Mouse (Mus musculus): ENCODE measurements around the gene Cltc. TPM values are rescaled to one million over a fixed set of nuclear protein-coding genes. Genes with fewer than 3 reads are reported as not detected.

Gene Cltc
- total RNA-seq, 2 experiments from 2014 or later, result 123 to 132 TPM

DNA sequence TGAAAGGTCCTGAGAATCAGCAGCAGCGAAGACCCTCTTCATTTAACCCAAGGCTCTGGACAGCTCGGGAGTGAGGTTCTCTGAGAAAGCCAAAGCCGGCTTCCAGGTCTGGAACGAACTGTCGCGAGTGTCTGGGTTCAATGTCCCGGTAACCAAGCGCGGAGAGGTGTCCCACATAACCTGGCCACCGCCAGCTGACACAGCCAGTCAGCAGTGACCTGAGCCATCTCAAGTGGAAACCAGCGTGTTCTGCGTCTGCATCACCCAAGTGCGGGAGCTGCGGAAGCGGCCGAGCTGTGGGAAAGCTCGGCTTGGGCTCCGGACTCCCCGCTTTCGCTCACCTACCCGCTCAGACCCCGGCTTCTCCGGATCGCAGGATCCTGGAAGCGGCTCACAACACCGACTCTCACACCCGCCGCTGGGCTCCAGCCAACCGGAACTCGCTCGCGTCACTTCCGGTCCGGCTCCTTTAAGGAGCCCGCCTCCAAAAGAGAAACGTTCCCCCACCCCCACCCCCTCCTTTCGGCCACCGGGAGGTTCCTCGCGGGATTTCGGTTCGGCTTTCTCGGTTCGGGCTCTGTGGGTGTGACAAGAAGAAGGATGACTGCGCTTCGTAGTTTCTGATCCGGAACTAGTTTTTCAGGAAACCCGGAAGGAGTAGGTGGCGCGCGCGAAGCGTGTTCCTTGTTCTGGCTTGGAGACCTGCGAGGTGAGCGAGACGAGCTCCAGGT is 73.8 kb downstream of the Cltc start, which contains the start of the genes Vmp1 and Ptrh2:
Vmp1 (minus strand) TSS at position 442 of the 731 bp plus-strand sequence.
Ptrh2 (plus strand) TSS at position 591 of the 731 bp plus-strand sequence.
- peak; percentile 93 for DNase-seq (ENCODE audit: low spot score)

DNA sequence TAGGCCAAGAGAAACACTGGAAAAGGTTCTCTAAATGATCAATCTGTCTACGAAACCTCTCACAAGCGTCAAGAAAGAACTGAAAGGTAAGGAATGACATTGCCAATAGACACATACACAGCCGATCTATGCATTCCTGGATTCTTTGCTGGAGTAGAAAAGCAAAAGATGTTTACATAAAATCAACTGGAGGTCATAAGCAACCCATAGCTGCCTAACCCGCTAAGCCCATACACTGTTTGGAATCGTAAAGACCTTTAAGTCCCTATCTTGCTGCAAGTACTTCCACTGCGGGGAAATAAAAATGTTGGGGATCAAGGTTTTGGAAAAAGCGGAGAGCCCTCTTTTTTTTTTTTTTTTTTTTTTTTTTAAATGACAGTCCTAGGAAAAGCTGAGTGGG is 74.5 kb downstream of the Cltc start:
- DNase-seq (ENCODE audit: low spot score), result no peak

DNA sequence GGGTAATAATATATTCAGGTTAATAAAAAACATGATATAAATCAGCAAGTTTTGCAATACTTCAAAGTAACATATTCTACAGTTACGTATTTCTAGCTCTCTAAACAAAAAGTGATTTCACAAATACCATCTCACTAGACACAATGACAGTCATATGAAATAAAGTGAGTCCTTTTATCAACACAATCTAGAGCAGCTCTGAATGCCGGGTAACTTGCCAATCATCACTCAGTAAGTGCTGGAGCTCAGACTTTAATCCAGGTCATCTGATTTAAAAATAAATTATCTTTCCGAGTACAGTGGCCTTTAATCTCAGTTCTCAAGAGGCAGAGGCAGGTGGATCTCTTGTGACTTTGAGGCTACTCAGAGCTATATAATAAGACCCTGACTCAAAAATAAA is 75.9 kb downstream of the Cltc start:
- no peak for DNase-seq (ENCODE audit: low spot score)

DNA sequence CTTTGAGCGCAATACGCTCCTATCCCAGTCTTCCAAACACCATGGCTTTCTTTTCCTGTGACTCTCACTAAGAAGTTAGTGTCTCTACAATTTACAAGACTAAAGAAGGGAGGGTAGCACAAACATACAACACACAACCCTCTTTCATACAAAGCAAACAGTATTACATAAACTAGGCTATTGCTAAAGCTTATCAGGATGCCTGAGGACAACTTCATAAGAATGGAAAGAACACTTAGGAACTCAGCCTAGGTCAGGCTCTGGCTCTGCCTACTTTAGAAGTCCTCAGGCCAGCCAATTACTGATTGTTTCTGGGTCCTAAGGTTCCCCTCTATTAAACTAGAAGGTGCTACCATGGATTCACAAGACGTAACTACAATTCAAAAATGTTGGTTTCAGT is 76.6 kb downstream of the Cltc start:
- no peak for DNase-seq (ENCODE audit: low spot score)

DNA sequence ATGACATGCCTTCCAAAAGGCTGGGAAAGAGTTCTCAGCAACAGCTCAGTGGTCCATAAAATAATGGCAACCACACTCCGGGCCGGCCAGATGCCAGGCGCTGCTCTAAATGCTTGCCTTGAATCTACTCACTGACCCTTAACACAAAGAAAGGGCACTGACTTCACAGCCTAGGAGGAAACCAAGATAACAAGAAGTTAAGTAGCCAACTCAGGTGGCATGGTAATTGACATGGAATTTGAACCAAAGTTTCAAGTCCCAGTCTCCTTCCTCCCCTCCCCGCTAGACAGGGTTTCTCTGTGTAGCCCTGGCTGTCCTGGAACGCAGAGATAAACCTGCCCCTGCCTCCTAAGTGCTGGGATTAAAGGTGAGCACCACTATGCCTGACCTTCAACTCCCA is 78.4 kb downstream of the Cltc start:
- no peak for DNase-seq (ENCODE audit: low spot score)

DNA sequence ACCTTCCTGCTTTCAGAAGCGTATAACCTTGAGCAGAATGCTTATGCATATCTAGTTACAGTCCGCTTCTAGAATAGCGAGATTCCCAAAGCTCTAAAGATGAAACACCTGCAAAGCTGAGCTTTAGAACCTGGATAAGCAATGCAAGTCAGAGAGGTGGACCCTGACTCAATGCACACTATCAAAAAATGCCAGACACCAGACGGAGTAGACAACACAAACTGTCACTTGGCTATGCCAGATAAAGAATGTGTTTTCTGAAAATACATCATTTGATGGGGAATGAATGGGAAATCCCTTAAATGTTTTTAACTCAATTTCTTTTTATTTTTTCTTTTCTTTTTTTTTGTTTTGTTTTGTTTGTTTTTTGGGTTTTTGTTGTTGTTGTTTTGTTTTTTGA is 81.8 kb downstream of the Cltc start:
- DNase-seq (ENCODE audit: low spot score), result no peak

DNA sequence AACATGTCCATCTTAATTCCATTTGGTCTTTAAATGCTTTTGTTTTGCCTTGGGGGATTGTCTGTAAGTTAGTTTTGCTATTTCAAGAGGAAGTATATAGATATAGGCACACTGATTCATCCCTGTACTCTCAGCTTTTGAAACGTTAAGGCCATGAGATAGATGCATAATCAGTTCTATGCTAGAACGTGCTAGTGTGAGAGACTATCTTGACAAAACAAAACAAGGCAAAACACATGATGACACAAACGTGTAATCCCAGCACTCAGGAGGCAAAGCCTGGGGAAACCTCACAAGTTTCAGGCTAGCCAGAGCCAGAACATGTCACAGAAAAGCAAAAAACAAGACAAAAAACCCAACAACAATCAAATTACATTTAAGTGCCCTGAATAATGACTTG is 84.6 kb downstream of the Cltc start:
- no peak for DNase-seq (ENCODE audit: low spot score)

DNA sequence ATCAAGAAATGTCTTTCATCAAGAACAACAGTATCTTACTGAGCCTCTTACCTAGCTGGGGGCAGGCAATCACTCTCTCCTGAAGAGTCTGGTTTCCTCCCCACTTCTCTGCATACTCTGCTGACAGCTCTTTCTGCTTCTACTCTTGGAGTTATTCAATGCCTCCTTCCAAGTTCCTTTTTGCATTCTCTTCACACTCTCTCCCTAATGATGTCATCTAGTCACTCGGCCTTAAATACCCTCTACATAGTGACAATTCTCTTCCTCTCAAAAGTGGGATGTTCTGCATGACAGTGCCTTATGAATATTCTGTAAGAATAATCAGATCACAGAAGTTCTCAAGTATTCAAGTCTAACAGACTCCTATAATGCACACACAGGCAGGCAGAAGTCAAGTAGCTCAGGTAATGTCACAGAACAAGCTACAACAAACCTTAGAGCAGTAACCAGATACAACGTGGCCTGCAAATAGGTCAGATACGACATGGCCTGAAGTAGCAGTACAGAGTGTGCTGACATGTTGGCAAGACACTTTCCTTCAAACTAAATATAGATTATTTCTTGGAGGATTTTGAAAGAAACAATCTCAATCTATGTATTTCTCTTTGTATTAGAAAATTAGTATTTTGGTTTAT is 86.2 kb downstream of the Cltc start:
- peak; percentile 55 for DNase-seq (ENCODE audit: low spot score)

DNA sequence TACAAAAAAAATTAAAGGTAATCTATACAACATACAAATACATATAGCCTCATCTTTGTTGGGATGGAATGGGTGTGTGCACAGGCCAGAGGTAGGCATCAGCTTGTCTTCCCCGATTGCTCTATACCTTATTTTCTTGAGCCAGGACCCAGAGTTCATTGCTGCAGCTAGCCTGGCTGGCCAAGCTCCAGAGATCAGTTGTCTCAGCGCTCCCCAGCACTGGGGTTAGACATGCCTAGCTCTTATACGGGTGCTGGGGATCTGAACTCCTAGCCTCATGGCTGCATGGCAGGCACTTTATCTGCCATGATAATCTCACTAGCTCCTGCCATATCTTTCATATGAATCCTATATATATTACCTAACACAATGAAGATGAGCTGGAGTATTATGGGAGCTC is 89.2 kb downstream of the Cltc start:
- DNase-seq (ENCODE audit: low spot score), result no peak

DNA sequence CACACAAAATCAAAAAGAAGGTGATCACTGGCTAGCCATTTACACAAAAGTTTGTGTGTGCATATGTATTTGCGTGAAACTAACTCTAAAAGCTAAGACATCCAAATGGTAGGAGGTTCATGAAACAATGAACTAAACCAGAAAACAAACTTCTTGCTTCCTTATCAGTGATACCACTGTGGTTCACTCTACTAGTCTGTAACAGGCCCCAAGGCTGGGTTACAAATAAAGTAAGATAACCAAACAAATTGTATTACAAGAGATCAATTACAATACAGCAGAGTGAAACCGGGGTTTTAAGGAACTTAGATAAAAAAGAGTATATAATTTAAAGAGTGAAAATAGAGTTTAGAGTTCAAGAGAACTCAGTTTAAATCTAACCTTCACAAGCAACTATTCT is 89.8 kb downstream of the Cltc start:
- DNase-seq (ENCODE audit: low spot score), result no peak

DNA sequence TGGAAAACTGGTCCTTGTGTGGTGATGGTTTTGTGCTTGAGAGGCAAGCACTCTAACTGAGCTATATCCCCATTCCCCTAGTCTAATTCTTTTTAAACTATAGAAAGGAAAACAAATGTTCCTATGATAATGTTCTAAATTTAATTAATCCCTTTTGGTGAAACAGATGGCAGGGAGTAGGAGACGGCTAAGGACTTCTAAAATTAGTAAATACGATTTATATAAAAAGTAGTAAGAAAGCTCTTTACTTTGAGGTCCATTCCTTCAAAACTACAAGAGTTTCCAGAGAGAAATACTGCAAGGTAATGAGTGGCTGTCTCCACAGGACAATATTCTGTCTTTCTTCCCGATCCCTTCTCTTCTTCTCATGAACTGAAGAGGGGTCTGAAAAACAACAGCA is 93.0 kb downstream of the Cltc start:
- no peak for DNase-seq (ENCODE audit: low spot score)

DNA sequence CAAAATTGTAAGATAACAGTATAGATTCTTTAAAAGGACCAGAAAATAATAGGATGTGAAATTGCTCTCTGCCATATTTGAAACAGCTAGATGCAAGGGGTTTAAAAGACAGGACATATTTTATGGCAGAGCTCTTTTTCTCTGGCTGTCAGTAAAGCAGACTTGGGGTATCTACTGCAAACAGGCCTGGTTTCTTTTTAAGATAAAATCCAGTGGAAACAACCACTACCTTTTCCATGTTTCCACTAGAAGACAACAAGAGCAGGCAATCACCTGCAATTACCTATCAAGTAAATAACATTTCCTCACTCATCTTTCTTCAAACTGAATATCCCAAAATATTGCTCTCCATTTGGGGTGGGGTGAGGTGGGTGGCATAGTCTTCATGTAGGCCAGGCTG is 93.4 kb downstream of the Cltc start:
- no peak for DNase-seq (ENCODE audit: low spot score)

DNA sequence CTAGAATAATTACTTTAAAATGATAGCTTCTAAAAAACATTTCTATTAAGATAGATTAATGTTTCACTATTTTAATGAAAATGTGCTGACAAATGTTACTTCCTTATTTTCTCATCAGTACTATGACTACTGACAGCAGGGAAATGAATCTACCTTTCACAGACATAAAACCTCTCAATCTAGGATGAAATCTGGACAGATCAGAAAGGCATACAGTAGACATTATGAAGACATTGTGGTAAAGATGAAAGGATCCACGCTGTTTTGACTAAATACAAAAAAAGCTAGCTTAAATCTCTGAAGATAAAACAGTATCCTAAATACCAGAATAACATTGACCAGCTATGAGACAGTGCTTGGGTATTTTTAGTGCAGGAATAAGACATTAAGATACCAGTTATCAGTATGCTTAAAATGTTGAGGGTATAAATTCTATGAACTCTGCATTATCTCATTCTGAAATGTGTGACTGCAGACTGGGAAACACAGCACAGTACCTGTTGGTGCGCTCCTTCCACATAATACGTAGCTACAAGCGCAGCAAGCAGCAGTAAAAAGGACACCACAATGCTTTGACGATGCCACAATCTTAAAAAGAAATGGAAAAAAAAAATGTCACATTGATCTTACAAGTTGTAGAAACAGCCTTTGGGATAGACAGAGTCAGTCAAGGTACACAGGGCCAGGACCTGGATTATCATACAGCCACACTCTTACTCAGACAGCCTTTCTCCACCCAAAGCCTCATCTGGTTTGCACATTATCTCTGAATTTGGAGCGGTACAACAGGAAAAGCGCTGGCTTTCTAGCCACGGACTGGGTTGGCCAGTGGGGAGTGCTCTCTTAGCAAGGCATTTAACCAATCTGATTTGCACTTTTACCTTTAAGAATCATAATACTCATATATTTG is 94.1 kb downstream of the Cltc start:
- DNase-seq (ENCODE audit: low spot score), result no peak

DNA sequence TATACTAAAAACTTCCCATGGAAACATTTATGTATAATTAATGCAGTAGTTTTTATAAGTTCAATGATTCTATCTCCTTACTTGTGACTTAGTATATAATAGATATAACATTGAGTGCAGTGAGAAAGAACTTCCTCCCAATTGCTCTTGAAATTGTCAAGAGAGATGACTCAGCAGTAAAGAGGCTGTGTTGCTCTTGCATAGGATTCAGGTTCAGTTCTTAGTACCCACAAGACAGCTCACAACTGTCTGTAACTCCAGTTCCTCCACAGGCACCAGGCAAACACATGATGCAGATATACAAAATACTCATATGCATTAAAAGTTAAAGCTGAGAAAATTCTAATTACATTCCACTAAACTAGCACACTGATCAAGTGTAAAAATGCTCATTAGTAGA is 99.5 kb downstream of the Cltc start:
- no peak for DNase-seq (ENCODE audit: low spot score)

DNA sequence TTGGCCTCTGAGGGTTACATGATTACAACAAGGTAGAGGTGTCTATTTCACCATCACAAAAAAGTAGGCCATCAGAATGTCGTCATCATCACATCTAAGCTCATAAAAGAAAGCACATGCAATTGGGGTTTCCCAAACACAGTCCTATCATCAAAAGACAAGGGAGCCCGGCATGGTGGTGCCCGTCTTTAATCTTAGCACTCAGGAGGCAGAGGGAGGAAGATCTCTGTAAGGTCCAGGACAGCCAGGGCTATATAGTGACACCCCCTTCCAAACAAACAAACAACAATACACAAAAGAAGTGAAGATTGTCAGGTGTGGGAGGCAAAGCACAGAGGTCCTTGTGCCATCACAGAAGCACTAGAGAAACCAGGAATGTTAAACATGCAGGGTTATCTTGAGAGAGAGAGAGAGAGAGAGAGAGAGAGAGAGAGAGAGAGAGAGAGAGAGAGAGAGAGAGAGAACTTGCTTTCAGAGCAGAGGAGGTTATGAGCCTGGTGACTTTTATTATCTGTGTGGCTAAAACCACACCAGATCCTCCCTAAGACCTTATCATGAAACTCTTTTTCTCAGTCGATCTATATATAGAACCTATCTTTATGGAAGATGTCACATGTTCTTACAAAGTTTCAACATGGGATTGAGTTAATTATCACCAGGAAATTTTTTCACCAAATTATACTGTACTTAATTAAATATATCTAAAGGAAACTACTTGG is 100.4 kb downstream of the Cltc start:
- no peak for DNase-seq (ENCODE audit: low spot score)

DNA sequence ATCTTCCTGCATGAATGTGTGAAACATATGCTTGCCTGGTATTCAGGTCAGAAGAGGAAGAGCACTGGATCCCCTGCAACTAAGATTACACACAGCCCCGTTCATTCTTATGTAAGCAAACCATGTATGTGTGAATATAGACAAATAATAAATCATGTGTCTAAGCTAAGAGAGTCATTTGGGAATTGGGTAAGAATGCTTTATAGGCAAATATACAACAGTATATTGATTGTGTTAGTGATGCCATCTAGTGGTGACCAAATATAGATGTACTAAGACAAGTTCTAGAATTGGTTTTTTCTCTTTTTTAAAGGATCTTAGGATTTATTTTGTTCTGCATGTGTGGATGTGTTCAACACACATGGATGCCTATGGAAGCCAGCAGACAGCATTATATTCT is 101.7 kb downstream of the Cltc start:
- no peak for DNase-seq (ENCODE audit: low spot score)

DNA sequence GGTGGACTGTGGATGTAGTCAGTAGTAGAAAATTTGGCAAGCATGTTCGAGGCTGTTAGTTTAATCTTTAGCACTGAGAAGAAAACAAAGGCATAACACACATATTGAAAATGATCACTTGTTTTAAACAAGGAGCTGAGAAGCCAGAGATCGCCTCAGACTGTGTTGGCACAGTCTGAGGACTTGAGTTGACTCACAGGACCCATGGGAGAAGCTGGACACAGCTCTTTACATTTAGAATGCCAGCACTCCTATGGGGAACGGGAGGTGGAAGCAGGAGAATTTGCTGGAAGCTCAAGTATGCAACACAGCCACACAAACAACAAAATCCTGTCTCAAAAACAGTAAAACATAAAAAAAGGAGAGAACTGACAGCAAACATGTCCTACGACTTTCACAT is 103.3 kb downstream of the Cltc start:
- no peak for DNase-seq (ENCODE audit: low spot score)

DNA sequence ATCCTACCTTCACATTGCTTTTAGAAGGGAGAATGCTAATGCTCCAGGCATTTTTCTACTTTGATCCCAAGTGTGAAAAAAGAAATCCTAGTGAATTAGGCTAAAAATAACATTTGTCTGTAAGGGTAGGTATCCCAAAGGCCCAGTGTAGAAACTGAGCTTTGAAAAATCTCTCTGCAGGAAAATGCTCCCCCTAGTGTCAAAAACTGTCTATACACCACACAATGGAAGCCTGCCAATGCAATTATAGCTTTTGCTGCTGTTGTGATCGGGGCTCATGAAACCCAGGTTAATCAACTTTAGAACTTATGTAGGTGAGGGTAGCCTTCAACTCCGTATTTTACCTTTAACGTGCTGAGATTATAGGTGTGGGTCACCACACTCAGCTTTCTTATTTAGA is 103.9 kb downstream of the Cltc start:
- DNase-seq (ENCODE audit: low spot score), result peak; percentile 86

DNA sequence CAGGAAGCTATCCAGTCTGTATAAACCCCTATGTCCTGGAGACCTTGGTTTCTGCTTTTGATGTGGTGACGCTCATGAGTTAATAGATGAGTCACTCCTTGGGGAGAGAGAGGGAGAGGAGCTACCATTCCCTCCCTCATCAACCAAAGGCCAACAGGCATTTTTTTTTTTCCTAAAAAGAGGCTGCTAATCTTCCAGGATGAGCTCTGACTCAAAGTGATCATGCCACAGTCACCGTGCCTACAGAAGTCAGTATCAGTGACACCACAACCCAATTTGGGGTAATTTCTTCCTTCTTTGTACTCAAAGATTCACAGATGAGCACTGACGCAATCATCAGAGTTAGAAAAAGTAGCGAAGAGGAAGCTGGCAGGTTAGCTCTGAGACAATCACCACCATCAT is 104.8 kb downstream of the Cltc start:
- DNase-seq (ENCODE audit: low spot score), result no peak

DNA sequence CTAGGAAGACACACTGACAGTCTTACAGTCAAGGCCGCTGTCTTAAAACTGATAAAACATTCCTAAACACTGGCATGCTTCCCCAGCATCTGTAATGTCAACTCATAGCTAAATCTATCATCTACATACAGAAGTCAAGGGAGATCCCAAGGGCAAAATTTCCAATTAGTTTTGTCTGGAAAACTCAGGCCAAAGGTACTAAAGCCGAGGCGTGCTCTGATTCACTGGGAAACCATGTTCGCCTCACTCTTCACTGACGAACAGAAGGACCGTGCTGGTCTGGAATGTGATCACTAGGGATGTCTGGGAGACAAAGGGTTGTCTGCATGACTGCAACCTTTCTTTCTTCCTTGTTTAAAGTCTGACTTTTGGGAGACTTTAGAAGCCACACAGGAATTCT is 106.7 kb downstream of the Cltc start:
- no peak for DNase-seq (ENCODE audit: low spot score)

DNA sequence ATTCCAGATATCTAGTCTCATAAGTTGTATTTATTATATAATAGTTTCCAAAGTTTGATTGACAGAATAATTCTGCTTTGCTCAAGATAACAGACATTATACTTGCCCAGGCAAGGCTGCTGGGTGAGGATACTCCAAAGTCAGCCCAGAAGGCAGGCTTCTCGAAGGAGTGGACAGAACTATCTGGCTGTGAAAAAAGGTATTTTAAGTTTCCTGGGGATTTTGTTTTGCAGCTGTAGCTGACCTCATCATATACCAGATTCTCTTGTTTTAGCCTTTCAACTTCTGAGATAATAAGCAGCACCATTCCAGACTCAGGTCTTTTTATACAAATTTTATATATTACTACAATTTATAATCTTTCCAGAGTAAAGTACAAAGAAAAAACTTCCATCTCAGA is 107.8 kb downstream of the Cltc start:
- no peak for DNase-seq (ENCODE audit: low spot score)

Data from gastrocnemius, adult 18-20 months (tissue).